Mouse (Mus musculus): Measurements from ENCODE around the gene Wnt7a. TPM values are rescaled to one million over a fixed set of nuclear protein-coding genes. Genes with fewer than 3 reads are reported as not detected.

Wnt7a gene
- polyA plus RNA-seq, 1 experiment from 2014 or later: 2.5 TPM

- WGBS: 83% methylated on average over 13 of the region's 13 CpGs
- DNase-seq (ENCODE audit: low spot score) (no peak), ATAC-seq (ENCODE audit: insufficient number of reproducible peaks, low FRiP score, low TSS enrichment, low read depth) (no peak)
- H3K36me3 ChIP-seq (ENCODE audit: control insufficient read depth, insufficient read depth, low read length): no peaks in the 10 kb centered on the region
- no peak overlapping the region for H3K27ac ChIP-seq (replicated peaks; ENCODE audit: low read depth, low read length)
- no peak overlapping the region for H3K4me2 ChIP-seq (ENCODE audit: low read depth, severe bottlenecking)
- H3K9ac ChIP-seq (ENCODE audit: low read length): no peak overlapping the region
- H3K27me3 ChIP-seq (ENCODE audit: control insufficient read depth, insufficient read depth, low read length): peaks cover 55% of the 10 kb centered on the region
- no peaks in the 10 kb centered on the region for H3K9me3 ChIP-seq (ENCODE audit: control insufficient read depth, low read length)
- no peak overlapping the region for H3K4me3 ChIP-seq (ENCODE audit: low read depth, low read length)
- peaks cover 12% of the 10 kb centered on the region for H3K4me1 ChIP-seq (ENCODE audit: control insufficient read depth, insufficient read depth, low read length)
These were observed 2.5 kb downstream of the Wnt7a start for GRCm38 (mm10) chr6:91408616-91409015.

- no peak overlapping the region for H3K4me2 ChIP-seq (ENCODE audit: low read depth, severe bottlenecking)
- no peak overlapping the region for H3K27ac ChIP-seq (replicated peaks; ENCODE audit: low read depth, low read length)
- H3K4me1 ChIP-seq (ENCODE audit: control insufficient read depth, insufficient read depth, low read length): no peaks in the 10 kb centered on the region
- 74% methylated on average over 5 of the region's 5 CpGs for WGBS
- H3K9ac ChIP-seq (ENCODE audit: low read length): no peak overlapping the region
- DNase-seq (ENCODE audit: low spot score): no peak
- ATAC-seq (ENCODE audit: insufficient number of reproducible peaks, low FRiP score, low TSS enrichment, low read depth): no peak
- H3K27me3 ChIP-seq (ENCODE audit: control insufficient read depth, insufficient read depth, low read length): no peaks in the 10 kb centered on the region
- no peaks in the 10 kb centered on the region for H3K36me3 ChIP-seq (ENCODE audit: control insufficient read depth, insufficient read depth, low read length)
- H3K9me3 ChIP-seq (ENCODE audit: control insufficient read depth, low read length): no peaks in the 10 kb centered on the region
- no peak overlapping the region for H3K4me3 ChIP-seq (ENCODE audit: low read depth, low read length)
These were observed 9.6 kb downstream of the Wnt7a start for GRCm38 (mm10) chr6:91401591-91401990.

GRCm38 (mm10) chr6:91400514-91400913, 10.6 kb downstream of the Wnt7a start:
- H3K27ac ChIP-seq (replicated peaks; ENCODE audit: low read depth, low read length): no peak overlapping the region
- no peak overlapping the region for H3K9ac ChIP-seq (ENCODE audit: low read length)
- no peak for ATAC-seq (ENCODE audit: insufficient number of reproducible peaks, low FRiP score, low TSS enrichment, low read depth)
- no peak overlapping the region for H3K4me3 ChIP-seq (ENCODE audit: low read depth, low read length)
- no peak overlapping the region for H3K4me2 ChIP-seq (ENCODE audit: low read depth, severe bottlenecking)
- no peaks in the 10 kb centered on the region for H3K4me1 ChIP-seq (ENCODE audit: control insufficient read depth, insufficient read depth, low read length)
- no peak for DNase-seq (ENCODE audit: low spot score)
- no peaks in the 10 kb centered on the region for H3K27me3 ChIP-seq (ENCODE audit: control insufficient read depth, insufficient read depth, low read length)
- no peaks in the 10 kb centered on the region for H3K36me3 ChIP-seq (ENCODE audit: control insufficient read depth, insufficient read depth, low read length)
- no peaks in the 10 kb centered on the region for H3K9me3 ChIP-seq (ENCODE audit: control insufficient read depth, low read length)
- WGBS: 84% methylated on average over 12 of the region's 12 CpGs

GRCm38 (mm10) chr6:91392475-91393174, 18.5 kb downstream of the Wnt7a start:
- no peak overlapping the region for H3K27ac ChIP-seq (replicated peaks; ENCODE audit: low read depth, low read length)
- H3K9me3 ChIP-seq (ENCODE audit: control insufficient read depth, low read length): no peaks in the 10 kb centered on the region
- H3K27me3 ChIP-seq (ENCODE audit: control insufficient read depth, insufficient read depth, low read length): no peaks in the 10 kb centered on the region
- H3K9ac ChIP-seq (ENCODE audit: low read length): no peak overlapping the region
- H3K4me3 ChIP-seq (ENCODE audit: low read depth, low read length): no peak overlapping the region
- H3K36me3 ChIP-seq (ENCODE audit: control insufficient read depth, insufficient read depth, low read length): no peaks in the 10 kb centered on the region
- no peak overlapping the region for H3K4me2 ChIP-seq (ENCODE audit: low read depth, severe bottlenecking)
- ATAC-seq (ENCODE audit: insufficient number of reproducible peaks, low FRiP score, low TSS enrichment, low read depth): no peak
- H3K4me1 ChIP-seq (ENCODE audit: control insufficient read depth, insufficient read depth, low read length): no peaks in the 10 kb centered on the region
- WGBS: 91% methylated on average over 5 of the region's 5 CpGs
- DNase-seq (ENCODE audit: low spot score): no peak

- H3K27ac ChIP-seq (replicated peaks; ENCODE audit: low read depth, low read length): no peak overlapping the region
- no peak overlapping the region for H3K4me3 ChIP-seq (ENCODE audit: low read depth, low read length)
- WGBS: 74% methylated on average over 4 of the region's 4 CpGs
- no peak; the same call in 1 of the 2 replicates for ATAC-seq (ENCODE audit: insufficient number of reproducible peaks, low FRiP score, low TSS enrichment, low read depth)
- H3K4me2 ChIP-seq (ENCODE audit: low read depth, severe bottlenecking): no peak overlapping the region
- H3K9me3 ChIP-seq (ENCODE audit: control insufficient read depth, low read length): no peaks in the 10 kb centered on the region
- DNase-seq (ENCODE audit: low spot score): no peak
- no peak overlapping the region for H3K9ac ChIP-seq (ENCODE audit: low read length)
- H3K27me3 ChIP-seq (ENCODE audit: control insufficient read depth, insufficient read depth, low read length): no peaks in the 10 kb centered on the region
- H3K36me3 ChIP-seq (ENCODE audit: control insufficient read depth, insufficient read depth, low read length): no peaks in the 10 kb centered on the region
- H3K4me1 ChIP-seq (ENCODE audit: control insufficient read depth, insufficient read depth, low read length): no peaks in the 10 kb centered on the region
These were observed 22.0 kb downstream of the Wnt7a start for GRCm38 (mm10) chr6:91389141-91389540.

GRCm38 (mm10) chr6:91384415-91384814, 26.7 kb downstream of the Wnt7a start:
- Histone ChIP-seq H3K27me3 (ENCODE audit: control insufficient read depth, insufficient read depth, low read length) (no peaks in the 10 kb centered on the region), H3K36me3 (ENCODE audit: control insufficient read depth, insufficient read depth, low read length) (no peaks in the 10 kb centered on the region), H3K4me2 (ENCODE audit: low read depth, severe bottlenecking) (no peak overlapping the region), H3K4me1 (ENCODE audit: control insufficient read depth, insufficient read depth, low read length) (no peaks in the 10 kb centered on the region), H3K4me3 (ENCODE audit: low read depth, low read length) (no peak overlapping the region), H3K9ac (ENCODE audit: low read length) (no peak overlapping the region), H3K9me3 (ENCODE audit: control insufficient read depth, low read length) (no peaks in the 10 kb centered on the region), H3K27ac (replicated peaks; ENCODE audit: low read depth, low read length) (no peak overlapping the region)
- 82% methylated on average over 2 of the region's 2 CpGs for WGBS
- DNase-seq (ENCODE audit: low spot score) (no peak), ATAC-seq (ENCODE audit: insufficient number of reproducible peaks, low FRiP score, low TSS enrichment, low read depth) (no peak)

GRCm38 (mm10) chr6:91383871-91384270, 27.3 kb downstream of the Wnt7a start:
- Histone ChIP-seq H3K36me3 (ENCODE audit: control insufficient read depth, insufficient read depth, low read length) (no peaks in the 10 kb centered on the region), H3K4me1 (ENCODE audit: control insufficient read depth, insufficient read depth, low read length) (no peaks in the 10 kb centered on the region)

GRCm38 (mm10) chr6:91383303-91383702, 27.9 kb downstream of the Wnt7a start:
- no peaks in the 10 kb centered on the region for H3K4me1 ChIP-seq (ENCODE audit: control insufficient read depth, insufficient read depth, low read length)
- no peak overlapping the region for H3K4me3 ChIP-seq (ENCODE audit: low read depth, low read length)
- ATAC-seq (ENCODE audit: insufficient number of reproducible peaks, low FRiP score, low TSS enrichment, low read depth): no peak
- no peak overlapping the region for H3K9ac ChIP-seq (ENCODE audit: low read length)
- DNase-seq (ENCODE audit: low spot score): no peak
- no peaks in the 10 kb centered on the region for H3K27me3 ChIP-seq (ENCODE audit: control insufficient read depth, insufficient read depth, low read length)
- no peaks in the 10 kb centered on the region for H3K36me3 ChIP-seq (ENCODE audit: control insufficient read depth, insufficient read depth, low read length)
- no peak overlapping the region for H3K27ac ChIP-seq (replicated peaks; ENCODE audit: low read depth, low read length)
- no peak overlapping the region for H3K4me2 ChIP-seq (ENCODE audit: low read depth, severe bottlenecking)
- 70% methylated on average over 1 of the region's 1 CpGs for WGBS
- no peaks in the 10 kb centered on the region for H3K9me3 ChIP-seq (ENCODE audit: control insufficient read depth, low read length)

More at GRCm38 (mm10) chr6:91383871-91384270, 27.3 kb downstream of the Wnt7a start:
- no peak for ATAC-seq (ENCODE audit: insufficient number of reproducible peaks, low FRiP score, low TSS enrichment, low read depth)
- Histone ChIP-seq H3K9me3 (ENCODE audit: control insufficient read depth, low read length) (no peaks in the 10 kb centered on the region), H3K4me2 (ENCODE audit: low read depth, severe bottlenecking) (no peak overlapping the region), H3K9ac (ENCODE audit: low read length) (no peak overlapping the region), H3K4me3 (ENCODE audit: low read depth, low read length) (no peak overlapping the region), H3K27me3 (ENCODE audit: control insufficient read depth, insufficient read depth, low read length) (no peaks in the 10 kb centered on the region), H3K27ac (replicated peaks; ENCODE audit: low read depth, low read length) (no peak overlapping the region)
- WGBS: 73% methylated on average over 2 of the region's 2 CpGs
- no peak for DNase-seq (ENCODE audit: low spot score)

GRCm38 (mm10) chr6:91379871-91380270, 31.3 kb downstream of the Wnt7a start:
- 72% methylated on average over 4 of the region's 4 CpGs for WGBS
- ATAC-seq (ENCODE audit: insufficient number of reproducible peaks, low FRiP score, low TSS enrichment, low read depth): no peak
- no peaks in the 10 kb centered on the region for H3K36me3 ChIP-seq (ENCODE audit: control insufficient read depth, insufficient read depth, low read length)
- no peaks in the 10 kb centered on the region for H3K27me3 ChIP-seq (ENCODE audit: control insufficient read depth, insufficient read depth, low read length)
- no peaks in the 10 kb centered on the region for H3K9me3 ChIP-seq (ENCODE audit: control insufficient read depth, low read length)
- H3K27ac ChIP-seq (replicated peaks; ENCODE audit: low read depth, low read length): no peak overlapping the region
- no peak overlapping the region for H3K4me3 ChIP-seq (ENCODE audit: low read depth, low read length)
- no peak overlapping the region for H3K9ac ChIP-seq (ENCODE audit: low read length)
- H3K4me1 ChIP-seq (ENCODE audit: control insufficient read depth, insufficient read depth, low read length): no peaks in the 10 kb centered on the region
- no peak overlapping the region for H3K4me2 ChIP-seq (ENCODE audit: low read depth, severe bottlenecking)
- no peak for DNase-seq (ENCODE audit: low spot score)

Data from limb, embryonic 11.5 days (tissue).